Mouse (Mus musculus): ENCODE measurements at regions not wholly inside any gene's neighbourhood (a gene's known extent, or its start where the extent isn't known, plus 50 kb on each side); places are given as distances from the start of the nearest gene placed in this dataset.

GRCm38 (mm10) chr9:14141321-14141720 is 133.5 kb upstream of the Sesn3 start:
- no peak for TF ChIP-seq CTCF (IDR thresholded peaks at IDR 0.05)
- no peak for TF ChIP-seq EP300 (IDR thresholded peaks at IDR 0.05; ENCODE audit: insufficient read depth, low read depth, low read length)
- TF ChIP-seq POLR2A (IDR thresholded peaks at IDR 0.05; ENCODE audit: insufficient read depth, low read depth, low read length) = no peak
- no peaks in the 10 kb centered on the region for H3K79me2 ChIP-seq (replicated peaks; ENCODE audit: control insufficient read depth, insufficient read depth, low read length)
- intact Hi-C loops (cut with DNase I) = no loop called here
- H3K9ac ChIP-seq (ENCODE audit: low read depth, low read length) = no peak overlapping the region
- no peak overlapping the region for H3K27ac ChIP-seq
- no peak overlapping the region for H3K4me3 ChIP-seq
- WGBS = 90% methylated on average over 4 of the region's 4 CpGs
- H3K36me3 ChIP-seq (ENCODE audit: control insufficient read depth, insufficient read depth, low read length) = no peaks in the 10 kb centered on the region
- no peaks in the 10 kb centered on the region for H3K27me3 ChIP-seq (ENCODE audit: control insufficient read depth, insufficient read depth, low read length)
- DNase-seq = no peak
- no peaks in the 10 kb centered on the region for H3K4me1 ChIP-seq (ENCODE audit: control insufficient read depth, insufficient read depth, low read length)

- Histone ChIP-seq H3K4me1 (ENCODE audit: control insufficient read depth, insufficient read depth, low read length) (0 out of 2 replicates have a peak, but pooled peaks cover 3% of the 10 kb centered on the region), H3K9ac (ENCODE audit: low read depth, low read length) (no peak overlapping the region), H3K27me3 (ENCODE audit: control insufficient read depth, insufficient read depth, low read length) (no peaks in the 10 kb centered on the region), H3K27ac (no peak overlapping the region), H3K36me3 (ENCODE audit: control insufficient read depth, insufficient read depth, low read length) (no peaks in the 10 kb centered on the region), H3K4me3 (no peak overlapping the region), H3K79me2 (replicated peaks; ENCODE audit: control insufficient read depth, insufficient read depth, low read length) (no peaks in the 10 kb centered on the region)
- no peak for TF ChIP-seq CTCF (IDR thresholded peaks at IDR 0.05)
- TF ChIP-seq POLR2A (IDR thresholded peaks at IDR 0.05; ENCODE audit: insufficient read depth, low read depth, low read length) = no peak
- TF ChIP-seq EP300 (IDR thresholded peaks at IDR 0.05; ENCODE audit: insufficient read depth, low read depth, low read length) = no peak
- DNase-seq = no peak
- WGBS = 63% methylated on average over 2 of the region's 2 CpGs
- intact Hi-C loops (cut with DNase I) = no loop called here
These were observed 130.9 kb upstream of the Sesn3 start for GRCm38 (mm10) chr9:14143988-14144387.

- Histone ChIP-seq H3K27me3 (ENCODE audit: control insufficient read depth, insufficient read depth, low read length) (no peaks in the 10 kb centered on the region), H3K36me3 (ENCODE audit: control insufficient read depth, insufficient read depth, low read length) (no peaks in the 10 kb centered on the region), H3K79me2 (replicated peaks; ENCODE audit: control insufficient read depth, insufficient read depth, low read length) (no peaks in the 10 kb centered on the region), H3K9ac (ENCODE audit: low read depth, low read length) (no peak overlapping the region), H3K27ac (peak overlapping the region; percentile 67), H3K4me3 (no peak overlapping the region), H3K4me1 (ENCODE audit: control insufficient read depth, insufficient read depth, low read length) (0 out of 2 replicates have a peak, but pooled peaks cover 3% of the 10 kb centered on the region)
- WGBS = 56% methylated on average over 7 of the region's 7 CpGs
- TF ChIP-seq CTCF (IDR thresholded peaks at IDR 0.05) = no peak
- TF ChIP-seq POLR2A (IDR thresholded peaks at IDR 0.05; ENCODE audit: insufficient read depth, low read depth, low read length) = no peak
- no peak for TF ChIP-seq EP300 (IDR thresholded peaks at IDR 0.05; ENCODE audit: insufficient read depth, low read depth, low read length)
- intact Hi-C loops (cut with DNase I) = no loop called here
- no peak for DNase-seq
These were observed 127.8 kb upstream of the Sesn3 start for GRCm38 (mm10) chr9:14147088-14147487.

GRCm38 (mm10) chr9:14147731-14148130 is 127.1 kb upstream of the Sesn3 start:
- Histone ChIP-seq H3K36me3 (ENCODE audit: control insufficient read depth, insufficient read depth, low read length) (no peaks in the 10 kb centered on the region), H3K9ac (ENCODE audit: low read depth, low read length) (no peak overlapping the region), H3K4me3 (no peak overlapping the region), H3K27ac (peak overlapping the region; percentile 67), H3K4me1 (ENCODE audit: control insufficient read depth, insufficient read depth, low read length) (0 out of 2 replicates have a peak, but pooled peaks cover 3% of the 10 kb centered on the region), H3K27me3 (ENCODE audit: control insufficient read depth, insufficient read depth, low read length) (no peaks in the 10 kb centered on the region), H3K79me2 (replicated peaks; ENCODE audit: control insufficient read depth, insufficient read depth, low read length) (no peaks in the 10 kb centered on the region)
- peak; percentile 46; the same call in 1 of the 2 replicates for TF ChIP-seq EP300 (IDR thresholded peaks at IDR 0.05; ENCODE audit: insufficient read depth, low read depth, low read length)
- no peak for TF ChIP-seq POLR2A (IDR thresholded peaks at IDR 0.05; ENCODE audit: insufficient read depth, low read depth, low read length)
- intact Hi-C loops (cut with DNase I) = no loop called here
- DNase-seq = peak; percentile 38 to 60
- WGBS = 17% methylated on average over 4 of the region's 4 CpGs

- Histone ChIP-seq H3K27ac (no peak overlapping the region), H3K4me3 (no peak overlapping the region), H3K79me2 (replicated peaks; ENCODE audit: control insufficient read depth, insufficient read depth, low read length) (no peaks in the 10 kb centered on the region), H3K9ac (ENCODE audit: low read depth, low read length) (no peak overlapping the region), H3K36me3 (ENCODE audit: control insufficient read depth, insufficient read depth, low read length) (no peaks in the 10 kb centered on the region), H3K27me3 (ENCODE audit: control insufficient read depth, insufficient read depth, low read length) (no peaks in the 10 kb centered on the region), H3K4me1 (ENCODE audit: control insufficient read depth, insufficient read depth, low read length) (0 out of 2 replicates have a peak, but pooled peaks cover 3% of the 10 kb centered on the region)
- no peak for DNase-seq
- intact Hi-C loops (cut with DNase I) = no loop called here
- WGBS = 90% methylated on average over 9 of the region's 9 CpGs
- TF ChIP-seq POLR2A (IDR thresholded peaks at IDR 0.05; ENCODE audit: insufficient read depth, low read depth, low read length) (no peak), CTCF (IDR thresholded peaks at IDR 0.05) (no peak), EP300 (IDR thresholded peaks at IDR 0.05; ENCODE audit: insufficient read depth, low read depth, low read length) (no peak)
These were observed 124.6 kb upstream of the Sesn3 start for GRCm38 (mm10) chr9:14150288-14150687.

GRCm38 (mm10) chr9:14156967-14157366 is 117.9 kb upstream of the Sesn3 start:
- Histone ChIP-seq H3K4me1 (ENCODE audit: control insufficient read depth, insufficient read depth, low read length) (no peaks in the 10 kb centered on the region), H3K4me3 (no peak overlapping the region), H3K27ac (no peak overlapping the region), H3K27me3 (ENCODE audit: control insufficient read depth, insufficient read depth, low read length) (no peaks in the 10 kb centered on the region), H3K79me2 (replicated peaks; ENCODE audit: control insufficient read depth, insufficient read depth, low read length) (no peaks in the 10 kb centered on the region), H3K9ac (ENCODE audit: low read depth, low read length) (no peak overlapping the region), H3K36me3 (ENCODE audit: control insufficient read depth, insufficient read depth, low read length) (no peaks in the 10 kb centered on the region)
- 70% methylated on average over 1 of the region's 1 CpGs for WGBS
- TF ChIP-seq CTCF (IDR thresholded peaks at IDR 0.05) (no peak), EP300 (IDR thresholded peaks at IDR 0.05; ENCODE audit: insufficient read depth, low read depth, low read length) (no peak), POLR2A (IDR thresholded peaks at IDR 0.05; ENCODE audit: insufficient read depth, low read depth, low read length) (no peak)
- intact Hi-C loops (cut with DNase I) = no loop called here
- DNase-seq = no peak

Data from heart, adult 2 months (tissue).